Mouse (Mus musculus): Measurements from ENCODE around the gene Gm867.

- TF ChIP-seq CTCF (IDR thresholded peaks at IDR 0.05; ENCODE audit: control insufficient read depth, insufficient read depth, insufficient replicate concordance, low read depth, low read length) (no peak), POLR2A (IDR thresholded peaks at IDR 0.05; ENCODE audit: control insufficient read depth, low read depth, low read length) (no peak)
These were observed 39.0 kb upstream of the Gm867 start for GRCm38 (mm10) chr10:75979432-75979831.

Measured in testis, adult 2 months (tissue).